Mouse (Mus musculus) heart, postnatal 0 days (tissue): ENCODE results near the gene Zfp865. TPM values are rescaled to one million over a fixed set of nuclear protein-coding genes. Genes with fewer than 3 reads are reported as not detected.

Experiments used
- ATAC-seq: fragments of 200-750 bp; cut with Nextera tagmentation; 2 replicates; pipeline ENCODE4 v1.8.0; 2017; ENCODE audit warnings: low read depth, moderate number of reproducible peaks, moderate library complexity; ENCODE audit not compliant: insufficient read depth
- DNase-seq: peaks from one replicate; pipeline ENCODE4 v3.0.0-alpha.2; 2016; ENCODE audit warnings: low spot score
- H3K27ac ChIP-seq: fragments of 300-500 bp; sonication (generic); 2 replicates; pipeline ENCODE4 v1.5.1; 2014; ENCODE audit warnings: low read depth, mild to moderate bottlenecking
- H3K27me3 ChIP-seq: fragments of 300-500 bp; sonication (generic); 2 replicates; pipeline ENCODE4 v1.6.1; 2014; ENCODE audit warnings: low read length, mixed read lengths; ENCODE audit not compliant: control insufficient read depth, insufficient read depth
- H3K36me3 ChIP-seq: fragments of 300-500 bp; sonication (generic); replicated peaks from 2 replicates; pipeline ENCODE4 v1.6.1; 2014; ENCODE audit warnings: low read length, mixed read lengths; ENCODE audit not compliant: control insufficient read depth, insufficient read depth
- H3K4me1 ChIP-seq: fragments of 300-500 bp; sonication (generic); 2 replicates; pipeline ENCODE4 v1.6.1; 2014; ENCODE audit warnings: antibody characterized with exemption; ENCODE audit not compliant: control insufficient read depth, insufficient read depth
- H3K4me2 ChIP-seq: fragments of 300-500 bp; sonication (generic); 2 replicates; pipeline ENCODE4 v1.6.1; 2014; ENCODE audit warnings: low read depth, mild to moderate bottlenecking, low read length, moderate library complexity
- H3K4me3 ChIP-seq: fragments of 300-500 bp; sonication (generic); 2 replicates; pipeline ENCODE4 v1.5.1; 2014; ENCODE audit warnings: low read depth, low read length
- H3K9ac ChIP-seq: fragments of 300-500 bp; sonication (generic); replicated peaks from 2 replicates; pipeline ENCODE4 v1.6.1; 2014; ENCODE audit warnings: low read depth, low read length, mixed read lengths
- H3K9me3 ChIP-seq: fragments of 300-500 bp; sonication (generic); replicated peaks from 2 replicates; pipeline ENCODE4 v1.6.1; 2016; ENCODE audit warnings: low read length; ENCODE audit not compliant: control insufficient read depth
- CTCF ChIP-seq: IDR thresholded peaks from 2 replicates; pipeline ENCODE4 v1.5.1; 2016; ENCODE audit warnings: antibody characterized with exemption, control low read depth, low read depth
- EP300 ChIP-seq: IDR thresholded peaks from 2 replicates; pipeline ENCODE4 v1.6.1; 2016; ENCODE audit warnings: antibody characterized with exemption, low read depth
- WGBS: fragments of 180-500 bp; shearing (Covaris S2); extraction: QIAGEN DNeasy Blood & Tissue Kit; methylation state at CpG from one replicate; pipeline ENCODE4 v1.1.7; 2014; 5-methylcytosine and 5-hydroxymethylcytosine counted together
- polyA plus RNA-seq: library from polyadenylated mRNA; unstranded; fragments of >200 nt; fragmentation: Nextera tagmentation; extraction: Ambion mirVana; gene quantifications from 2 replicates; pipeline ENCODE4 v1.2.1, GENCODE M21; 2015
- total RNA-seq: library from RNA; depleted of rRNA; stranded (reverse); fragments of >200 nt; gene quantifications from 2 replicates; pipeline ENCODE4 v1.2.3, GENCODE M21; 2014; ENCODE audit warnings: low replicate concordance; rRNA removed

Gene Zfp865
- total RNA-seq (17.6 and 24.9 TPM in 2 replicates), polyA plus RNA-seq (1.8 and 2.0 TPM in 2 replicates)

GRCm38 (mm10) chr7:5020000-5020681 is at the start of gene Zfp865, which contains the start of gene Ccdc106:
Gene Zfp865 (plus strand): TSS chr7:5020376.
Gene Ccdc106 (plus strand): TSS chr7:5020553.
- WGBS: under 1% methylated on average over 40 of the region's 49 CpGs
- Histone ChIP-seq H3K27ac (peak within 1 kb of the TSS; percentile 97), H3K27me3 (no peaks in the 10 kb centered on the region), H3K4me1 (peaks cover 18% of the 10 kb centered on the region), H3K9ac (peak within 1 kb of the TSS; percentile 97), H3K9me3 (no peaks in the 10 kb centered on the region), H3K4me2 (peak within 1 kb of the TSS; percentile 91), H3K4me3 (peak within 1 kb of the TSS; percentile 98), H3K36me3 (peaks cover 29% of the 10 kb centered on the region)
- ATAC-seq (peak; percentile 90), DNase-seq (peak; percentile 98)
- TF ChIP-seq EP300 (peak; percentile 36; the same call in 1 of the 2 replicates), CTCF (no peak)

GRCm38 (mm10) chr7:4971068-4971467 is 49.1 kb upstream of the Zfp865 start, which contains the start of gene Sbk3:
Gene Sbk3 (minus strand): TSS chr7:4971168.
- no peak for ATAC-seq
- 39% methylated on average over 6 of the region's 6 CpGs for WGBS
- H3K9ac ChIP-seq: no peak within 1 kb of the TSS
- no peaks in the 10 kb centered on the region for H3K27me3 ChIP-seq
- no peak within 1 kb of the TSS for H3K4me2 ChIP-seq
- peaks cover 18% of the 10 kb centered on the region for H3K4me1 ChIP-seq
- no peaks in the 10 kb centered on the region for H3K36me3 ChIP-seq
- TF ChIP-seq CTCF: no peak
- TF ChIP-seq EP300: no peak
- DNase-seq: no peak
- no peak within 1 kb of the TSS for H3K4me3 ChIP-seq
- no peaks in the 10 kb centered on the region for H3K9me3 ChIP-seq
- H3K27ac ChIP-seq: peak within 1 kb of the TSS; percentile 68

GRCm38 (mm10) chr7:4971710-4972109 is 48.5 kb upstream of the Zfp865 start:
- no peak overlapping the region for H3K9ac ChIP-seq
- ATAC-seq (peak; percentile 31; the same call in 1 of the 2 replicates), DNase-seq (peak; percentile 46)
- H3K27me3 ChIP-seq: no peaks in the 10 kb centered on the region
- H3K9me3 ChIP-seq: no peaks in the 10 kb centered on the region
- H3K36me3 ChIP-seq: no peaks in the 10 kb centered on the region
- WGBS: 17% methylated on average over 7 of the region's 7 CpGs
- no peak overlapping the region for H3K4me3 ChIP-seq
- no peak overlapping the region for H3K4me2 ChIP-seq
- TF ChIP-seq CTCF (no peak), EP300 (no peak)
- H3K27ac ChIP-seq: peak overlapping the region; percentile 68
- H3K4me1 ChIP-seq: peaks cover 18% of the 10 kb centered on the region

GRCm38 (mm10) chr7:4972321-4973047 is 47.7 kb upstream of the Zfp865 start:
- Histone ChIP-seq H3K9me3 (no peaks in the 10 kb centered on the region), H3K4me1 (peaks cover 18% of the 10 kb centered on the region), H3K4me2 (no peak overlapping the region), H3K27me3 (no peaks in the 10 kb centered on the region), H3K9ac (no peak overlapping the region), H3K4me3 (no peak overlapping the region), H3K36me3 (no peaks in the 10 kb centered on the region), H3K27ac (peak overlapping the region; percentile 68)
- peak; percentile 90 for DNase-seq
- ATAC-seq: peak; percentile 94
- WGBS: 31% methylated on average over 18 of the region's 18 CpGs
- TF ChIP-seq CTCF: no peak
- no peak for TF ChIP-seq EP300

- no peaks in the 10 kb centered on the region for H3K9me3 ChIP-seq
- 51% methylated on average over 4 of the region's 4 CpGs for WGBS
- no peak for TF ChIP-seq CTCF
- TF ChIP-seq EP300: no peak
- H3K27ac ChIP-seq: no peak overlapping the region
- no peaks in the 10 kb centered on the region for H3K36me3 ChIP-seq
- no peak for ATAC-seq
- no peak overlapping the region for H3K9ac ChIP-seq
- no peak overlapping the region for H3K4me3 ChIP-seq
- no peak overlapping the region for H3K4me2 ChIP-seq
- no peaks in the 10 kb centered on the region for H3K27me3 ChIP-seq
- H3K4me1 ChIP-seq: peaks cover 18% of the 10 kb centered on the region
- no peak for DNase-seq
Observed at GRCm38 (mm10) chr7:4975455-4975854, 44.7 kb upstream of the Zfp865 start.
